Mouse (Mus musculus) embryonic fibroblast, embryonic 13.5 days (primary cell): ENCODE measurements at regions not wholly inside any gene's neighbourhood (a gene's known extent, or its start where the extent isn't known, plus 50 kb on each side); places are given as distances from the start of the nearest gene placed in this dataset.

ENCODE experiments used
- H3K27ac ChIP-seq: 2 replicates; pipeline ENCODE4 v1.5.1; 2012; ENCODE audit warnings: low read length, control low read depth, inconsistent platforms; ENCODE audit not compliant: insufficient read depth
- H3K4me1 ChIP-seq: 2 replicates; pipeline ENCODE4 v1.6.1; 2011; ENCODE audit warnings: low read length; ENCODE audit not compliant: control insufficient read depth, insufficient read depth
- H3K4me3 ChIP-seq: 2 replicates; pipeline ENCODE4 v1.5.1; 2011; ENCODE audit warnings: mild to moderate bottlenecking, control low read depth, low read length; ENCODE audit not compliant: insufficient read depth
- CTCF ChIP-seq: IDR thresholded peaks from 2 replicates; pipeline ENCODE4 v1.5.1; 2011; ENCODE audit warnings: mild to moderate bottlenecking, control low read depth, low read length, moderate library complexity, borderline replicate concordance; ENCODE audit not compliant: insufficient read depth
- POLR2A ChIP-seq: IDR thresholded peaks from 2 replicates; pipeline ENCODE4 v1.6.1; 2011; ENCODE audit warnings: low read depth, mild to moderate bottlenecking, control low read depth, low read length, moderate library complexity

GRCm38 (mm10) chr10:84109680-84110371 is 330.6 kb downstream of the Nuak1 start:
- peaks cover 4% of the 10 kb centered on the region; the same call in 1 of the 2 replicates for H3K4me1 ChIP-seq
- H3K27ac ChIP-seq: no peak overlapping the region
- no peak for TF ChIP-seq POLR2A
- H3K4me3 ChIP-seq: no peak overlapping the region

GRCm38 (mm10) chr10:84110372-84110985 is 329.9 kb downstream of the Nuak1 start:
- Histone ChIP-seq H3K4me1 (peaks cover 4% of the 10 kb centered on the region; the same call in 1 of the 2 replicates), H3K27ac (no peak overlapping the region), H3K4me3 (no peak overlapping the region)
- TF ChIP-seq CTCF (no peak), POLR2A (no peak)

GRCm38 (mm10) chr10:84111502-84111901 is 328.9 kb downstream of the Nuak1 start:
- TF ChIP-seq POLR2A (no peak), CTCF (no peak)
- Histone ChIP-seq H3K27ac (no peak overlapping the region), H3K4me1 (peaks cover 4% of the 10 kb centered on the region; the same call in 1 of the 2 replicates), H3K4me3 (no peak overlapping the region)

GRCm38 (mm10) chr10:84111909-84112308 is 328.5 kb downstream of the Nuak1 start:
- TF ChIP-seq POLR2A (no peak), CTCF (no peak)
- Histone ChIP-seq H3K27ac (no peak overlapping the region), H3K4me1 (peaks cover 4% of the 10 kb centered on the region; the same call in 1 of the 2 replicates), H3K4me3 (no peak overlapping the region)

- Histone ChIP-seq H3K4me1 (no peaks in the 10 kb centered on the region; the same call in 1 of the 2 replicates), H3K4me3 (no peak overlapping the region), H3K27ac (no peak overlapping the region)
- no peak for TF ChIP-seq POLR2A
- TF ChIP-seq CTCF: no peak
Measured at GRCm38 (mm10) chr10:84119952-84120550, 320.3 kb downstream of the Nuak1 start.

- TF ChIP-seq CTCF (no peak), POLR2A (no peak)
- Histone ChIP-seq H3K27ac (no peak overlapping the region), H3K4me3 (no peak overlapping the region), H3K4me1 (no peaks in the 10 kb centered on the region)
Measured at GRCm38 (mm10) chr10:84137019-84137658, 303.3 kb downstream of the Nuak1 start.

- no peak overlapping the region for H3K4me3 ChIP-seq
- no peaks in the 10 kb centered on the region for H3K4me1 ChIP-seq
- peak overlapping the region; percentile 85 for H3K27ac ChIP-seq
- no peak for TF ChIP-seq CTCF
- TF ChIP-seq POLR2A: no peak
Measured at GRCm38 (mm10) chr10:84142741-84143454, 297.5 kb downstream of the Nuak1 start.

- peak overlapping the region; percentile 85 for H3K27ac ChIP-seq
- H3K4me3 ChIP-seq: no peak overlapping the region
- TF ChIP-seq POLR2A (0 out of 2 replicates have a peak, but pooled peaks have one; percentile 3), CTCF (no peak)
- no peaks in the 10 kb centered on the region for H3K4me1 ChIP-seq
Measured at GRCm38 (mm10) chr10:84143674-84144343, 296.6 kb downstream of the Nuak1 start.

GRCm38 (mm10) chr10:84144344-84144687 is 296.1 kb downstream of the Nuak1 start:
- no peaks in the 10 kb centered on the region for H3K4me1 ChIP-seq
- H3K4me3 ChIP-seq: no peak overlapping the region
- peak overlapping the region; percentile 89 for H3K27ac ChIP-seq
- TF ChIP-seq CTCF: no peak
- 0 out of 2 replicates have a peak, but pooled peaks have one; percentile 2 for TF ChIP-seq POLR2A
